Mouse (Mus musculus): ENCODE data around the gene Bin2. TPM values are rescaled to one million over a fixed set of nuclear protein-coding genes. Genes with fewer than 3 reads are reported as not detected.

Bin2 gene
- total and polyA plus RNA-seq, 3 experiments = 51.4 to 89.9 (median 64.8) TPM

DNA sequence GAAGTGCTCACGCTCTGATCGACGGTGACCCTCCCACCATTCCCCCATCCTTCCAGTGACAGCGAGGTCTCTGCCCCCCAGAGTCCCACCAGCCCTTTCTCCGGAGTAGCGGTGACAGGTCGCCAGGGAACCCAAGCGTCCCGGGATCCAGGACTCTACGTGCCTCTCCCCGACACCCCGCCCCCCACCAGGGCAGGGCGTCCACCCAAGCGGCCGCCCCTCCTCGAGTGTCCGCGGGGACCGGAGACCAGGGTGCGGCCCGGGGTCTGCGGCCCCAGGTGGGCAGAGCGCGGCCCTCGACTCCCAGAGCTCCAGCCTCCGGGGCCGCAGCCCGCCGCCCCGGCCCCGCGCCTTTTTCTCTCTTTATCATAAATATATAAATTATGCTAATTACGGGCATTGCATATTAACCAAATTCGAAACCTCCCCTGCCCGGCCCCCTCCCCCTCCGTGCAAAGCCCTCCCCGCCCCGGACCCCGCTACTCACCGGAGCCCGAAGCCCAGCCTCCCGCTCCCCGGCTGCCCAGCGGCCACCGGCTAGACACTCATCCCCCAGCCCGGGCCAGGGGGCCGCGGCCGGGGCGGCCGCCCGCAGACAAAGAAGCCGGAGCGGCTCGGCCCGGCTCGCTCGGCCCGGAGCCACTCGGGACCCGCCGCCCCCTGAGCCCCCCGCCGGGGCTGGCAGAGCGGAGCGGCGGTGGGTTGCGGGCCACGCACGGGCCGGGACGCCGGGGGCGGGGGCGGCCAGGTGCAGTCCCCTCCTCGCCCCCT lies 69.9 kb downstream of the Bin2 start, which contains the start of gene Pou6f1:
Gene Pou6f1, minus strand, starts transcription at position 709 of the 771 bp plus-strand sequence.
- H3K4me3 ChIP-seq (replicated peaks in 1 of 3; ENCODE audit: low read depth in 2 of 3, low read length in 2 of 3, poor library complexity in 1 of 3) = peak within 1 kb of the TSS; percentile 63 to 90 (median 64)
- peak within 1 kb of the TSS; percentile 77 for H3K4me2 ChIP-seq (ENCODE audit: insufficient read depth, low read depth, poor library complexity, severe bottlenecking)
- H3K27ac ChIP-seq (ENCODE audit: insufficient read depth, low read depth) = no peak within 1 kb of the TSS; the same call in 1 of the 2 replicates
- peaks cover 18 to 47% of the 10 kb centered on the region in 2 experiments for H3K4me1 ChIP-seq (ENCODE audit: control insufficient read depth in 1 of 2, insufficient read depth in 2 of 2)
- no peaks in the 10 kb centered on the region for H3K9me3 ChIP-seq (replicated peaks; ENCODE audit: low read length)
- TF ChIP-seq UBTF (IDR thresholded peaks at IDR 0.05; ENCODE audit: low read depth, low read length) (0 out of 2 replicates have a peak, but pooled peaks have one; percentile 56), TCF12 (IDR thresholded peaks at IDR 0.05; ENCODE audit: low read depth, low read length) (no peak)
- H3K79me2 ChIP-seq (replicated peaks; ENCODE audit: control insufficient read depth, extremely low read depth, insufficient read depth, poor library complexity, severe bottlenecking) = no peaks in the 10 kb centered on the region
- H3K27me3 ChIP-seq (replicated peaks) = peaks cover 18% of the 10 kb centered on the region
- no peak for DNase-seq (ENCODE audit: extremely low read depth)
- dilution Hi-C loops (cut with MboI; ENCODE audit: extremely low pct_ligation_motif_present, extremely low pct_unique_long_range_greater_than_20kb, low sequenced_read_pairs) (no loop called here), in situ Hi-C loops (cut with MboI; ENCODE audit: low pct_ligation_motif_present, low pct_unique_long_range_greater_than_20kb, low sequenced_read_pairs) (no loop called here)
- H3K36me3 ChIP-seq (replicated peaks in 1 of 2; ENCODE audit: control insufficient read depth in 1 of 2, insufficient read depth in 1 of 2, low read length in 1 of 2) = no peaks in the 10 kb centered on the region
- H3K9ac ChIP-seq (ENCODE audit: insufficient read depth, low read depth) = peak within 1 kb of the TSS; percentile 95

DNA sequence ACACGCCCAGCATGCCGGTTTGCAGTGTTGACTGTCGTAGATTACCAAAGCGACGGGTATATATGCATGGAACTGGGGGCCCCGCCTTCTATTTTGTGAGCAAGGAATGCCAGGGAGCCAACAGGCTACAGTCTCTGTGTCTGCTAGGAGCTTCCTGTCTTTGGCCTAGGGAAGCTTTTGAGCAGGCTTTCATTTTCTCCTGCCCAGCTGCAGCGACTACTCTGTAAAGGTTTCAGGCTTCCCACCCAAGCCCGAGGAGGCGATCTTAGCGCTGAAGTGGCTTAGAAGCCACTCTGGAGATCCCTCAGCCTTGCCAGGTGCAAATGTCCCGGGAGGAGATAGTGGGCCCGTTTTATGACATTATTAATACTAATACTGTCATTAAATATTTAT lies 70.5 kb downstream of the Bin2 start:
- Histone ChIP-seq H3K9me3 (replicated peaks; ENCODE audit: low read length) (no peaks in the 10 kb centered on the region), H3K27me3 (replicated peaks) (peaks cover 18% of the 10 kb centered on the region), H3K9ac (ENCODE audit: insufficient read depth, low read depth) (peak overlapping the region; percentile 95), H3K27ac (ENCODE audit: insufficient read depth, low read depth) (no peak overlapping the region), H3K4me2 (ENCODE audit: insufficient read depth, low read depth, poor library complexity, severe bottlenecking) (peak overlapping the region; percentile 77), H3K79me2 (replicated peaks; ENCODE audit: control insufficient read depth, extremely low read depth, insufficient read depth, poor library complexity, severe bottlenecking) (no peaks in the 10 kb centered on the region), H3K36me3 (replicated peaks in 1 of 2; ENCODE audit: control insufficient read depth in 1 of 2, insufficient read depth in 1 of 2, low read length in 1 of 2) (no peaks in the 10 kb centered on the region), H3K4me3 (replicated peaks in 1 of 3; ENCODE audit: low read depth in 2 of 3, low read length in 2 of 3, poor library complexity in 1 of 3) (peak overlapping the region; percentile 63 to 90 (median 64)), H3K4me1 (ENCODE audit: control insufficient read depth in 1 of 2, insufficient read depth in 2 of 2) (peaks cover 18 to 47% of the 10 kb centered on the region in 2 experiments)
- TF ChIP-seq SIN3A (IDR thresholded peaks at IDR 0.05; ENCODE audit: low read length) (0 out of 2 replicates have a peak, but pooled peaks have one; percentile 27), MAX (IDR thresholded peaks at IDR 0.05; ENCODE audit: low read length) (no peak), IRF4 (IDR thresholded peaks at IDR 0.05; ENCODE audit: low read depth, low read length) (0 out of 2 replicates have a peak, but pooled peaks have one; percentile 17), HCFC1 (IDR thresholded peaks at IDR 0.05; ENCODE audit: low read depth, low read length) (no peak), RCOR1 (conservative IDR thresholded peaks at IDR 0.05; ENCODE audit: low read depth, low read length) (no peak), ZC3H11A (IDR thresholded peaks at IDR 0.05; ENCODE audit: low read depth, low read length) (no peak), CHD2 (IDR thresholded peaks at IDR 0.05; ENCODE audit: low read length) (0 out of 2 replicates have a peak, but pooled peaks have one; percentile 15), ZMIZ1 (IDR thresholded peaks at IDR 0.05; ENCODE audit: low read depth, low read length) (no peak), ZKSCAN1 (IDR thresholded peaks at IDR 0.05; ENCODE audit: borderline replicate concordance, low read depth, low read length) (no peak), SMC3 (IDR thresholded peaks at IDR 0.05; ENCODE audit: low read depth, low read length) (no peak), CTCF (conservative IDR thresholded peaks at IDR 0.05 in 1 of 2, IDR thresholded peaks at IDR 0.05 in 1 of 2; ENCODE audit: low read depth in 2 of 2, low read length in 2 of 2) (no peak), UBTF (IDR thresholded peaks at IDR 0.05; ENCODE audit: low read depth, low read length) (no peak), POLR2A (IDR thresholded peaks at IDR 0.05; ENCODE audit: low read depth, low read length) (no peak), GABPA (IDR thresholded peaks at IDR 0.05; ENCODE audit: insufficient replicate concordance, low read depth, low read length) (no peak), MAZ (IDR thresholded peaks at IDR 0.05; ENCODE audit: low read depth, low read length) (no peak), JUN (IDR thresholded peaks at IDR 0.05; ENCODE audit: insufficient read depth, low read depth, low read length) (no peak), BHLHE40 (IDR thresholded peaks at IDR 0.05; ENCODE audit: low read depth, low read length) (no peak), ELF1 (IDR thresholded peaks at IDR 0.05; ENCODE audit: low read depth, low read length) (0 out of 2 replicates have a peak, but pooled peaks have one; percentile 20), TCF12 (IDR thresholded peaks at IDR 0.05; ENCODE audit: low read depth, low read length) (0 out of 2 replicates have a peak, but pooled peaks have one; percentile 44), USF1 (IDR thresholded peaks at IDR 0.05; ENCODE audit: low read depth, low read length) (no peak), CHD1 (IDR thresholded peaks at IDR 0.05; ENCODE audit: low read depth, low read length) (no peak), RAD21 (IDR thresholded peaks at IDR 0.05; ENCODE audit: low read depth, low read length) (no peak), NELFE (IDR thresholded peaks at IDR 0.05; ENCODE audit: low read depth, low read length) (no peak)
- dilution Hi-C loops (cut with MboI; ENCODE audit: extremely low pct_ligation_motif_present, extremely low pct_unique_long_range_greater_than_20kb, low sequenced_read_pairs) = no loop called here
- in situ Hi-C loops (cut with MboI; ENCODE audit: low pct_ligation_motif_present, low pct_unique_long_range_greater_than_20kb, low sequenced_read_pairs) = no loop called here
- DNase-seq (ENCODE audit: extremely low read depth) = peak; percentile 21

All from CH12.LX (cell line).